Mouse (Mus musculus) adrenal gland, postnatal 25 days (tissue): ENCODE results near the gene Cyb5r2. TPM values are rescaled to one million over a fixed set of nuclear protein-coding genes. Genes with fewer than 3 reads are reported as not detected.

Experiments used
- DNase-seq: peaks from one replicate; pipeline ENCODE4 v3.0.0; 2021; ENCODE audit warnings: mixed read lengths
- long read RNA-seq: library from polyadenylated mRNA; stranded (forward); transcript quantifications from one replicate; pipeline ENCODE4 v2.0.0, GENCODE M21; 2021
- total RNA-seq: library from RNA; stranded (reverse); gene quantifications from 2 replicates; pipeline ENCODE4 v1.2.3, GENCODE M21; 2021

Gene Cyb5r2
- not detected in 2 replicates for total RNA-seq
- long read RNA-seq: 0 reads

- DNase-seq: peak; percentile 18
Measured at GRCm38 (mm10) chr7:107757308-107758151, at the start of gene Cyb5r2. Gene Cyb5r2 (minus strand): TSS chr7:107758032.

GRCm38 (mm10) chr7:107802138-107802537, 44.3 kb upstream of the Cyb5r2 start:
- DNase-seq: no peak

GRCm38 (mm10) chr7:107801108-107801507, 43.3 kb upstream of the Cyb5r2 start, which contains the start of gene Ovch2:
Gene Ovch2 (minus strand): TSS chr7:107801208.
- DNase-seq: no peak

- DNase-seq: no peak
Measured at GRCm38 (mm10) chr7:107796500-107796899, 38.7 kb upstream of the Cyb5r2 start.

- DNase-seq: no peak
Measured at GRCm38 (mm10) chr7:107787977-107788620, 30.3 kb upstream of the Cyb5r2 start.

- no peak for DNase-seq
Measured at GRCm38 (mm10) chr7:107779611-107780010, 21.8 kb upstream of the Cyb5r2 start.

GRCm38 (mm10) chr7:107778216-107778615, 20.4 kb upstream of the Cyb5r2 start:
- no peak for DNase-seq

- DNase-seq: no peak
Measured at GRCm38 (mm10) chr7:107770812-107771211, 13.0 kb upstream of the Cyb5r2 start.

GRCm38 (mm10) chr7:107756748-107757147, 1.1 kb downstream of the Cyb5r2 start:
- no peak for DNase-seq

GRCm38 (mm10) chr7:107755905-107756304, 1.9 kb downstream of the Cyb5r2 start:
- DNase-seq: no peak

- no peak for DNase-seq
Measured at GRCm38 (mm10) chr7:107752031-107752520, 5.8 kb downstream of the Cyb5r2 start.

- DNase-seq: no peak
Measured at GRCm38 (mm10) chr7:107749721-107750120, 8.1 kb downstream of the Cyb5r2 start.

GRCm38 (mm10) chr7:107749270-107749669, 8.6 kb downstream of the Cyb5r2 start:
- DNase-seq: no peak

- peak; percentile 58 for DNase-seq
Measured at GRCm38 (mm10) chr7:107747954-107748353, 9.9 kb downstream of the Cyb5r2 start.

- no peak for DNase-seq
Measured at GRCm38 (mm10) chr7:107747476-107747875, 10.4 kb downstream of the Cyb5r2 start.

GRCm38 (mm10) chr7:107746036-107746435, 11.8 kb downstream of the Cyb5r2 start:
- no peak for DNase-seq

GRCm38 (mm10) chr7:107745111-107745510, 12.7 kb downstream of the Cyb5r2 start:
- no peak for DNase-seq

- no peak for DNase-seq
Measured at GRCm38 (mm10) chr7:107744454-107744853, 13.4 kb downstream of the Cyb5r2 start.

GRCm38 (mm10) chr7:107742963-107743465, 14.8 kb downstream of the Cyb5r2 start:
- DNase-seq: no peak

- no peak for DNase-seq
Measured at GRCm38 (mm10) chr7:107738726-107739125, 19.1 kb downstream of the Cyb5r2 start.

GRCm38 (mm10) chr7:107733162-107733561, 24.7 kb downstream of the Cyb5r2 start:
- no peak for DNase-seq

- DNase-seq: no peak
Measured at GRCm38 (mm10) chr7:107730587-107730986, 27.2 kb downstream of the Cyb5r2 start.

- no peak for DNase-seq
Measured at GRCm38 (mm10) chr7:107727538-107727937, 30.3 kb downstream of the Cyb5r2 start.
